Mouse (Mus musculus) stomach, postnatal 0 days (tissue): ENCODE measurements around the gene Tcf7.

Experiments used
- CTCF ChIP-seq: IDR thresholded peaks from 2 replicates; pipeline ENCODE4 v1.5.1; 2016; ENCODE audit warnings: antibody characterized with exemption, low read depth, mild to moderate bottlenecking, moderate library complexity
- EP300 ChIP-seq: optimal IDR thresholded peaks from 2 replicates; pipeline ENCODE3; 2016; ENCODE audit warnings: antibody characterized with exemption

DNA sequence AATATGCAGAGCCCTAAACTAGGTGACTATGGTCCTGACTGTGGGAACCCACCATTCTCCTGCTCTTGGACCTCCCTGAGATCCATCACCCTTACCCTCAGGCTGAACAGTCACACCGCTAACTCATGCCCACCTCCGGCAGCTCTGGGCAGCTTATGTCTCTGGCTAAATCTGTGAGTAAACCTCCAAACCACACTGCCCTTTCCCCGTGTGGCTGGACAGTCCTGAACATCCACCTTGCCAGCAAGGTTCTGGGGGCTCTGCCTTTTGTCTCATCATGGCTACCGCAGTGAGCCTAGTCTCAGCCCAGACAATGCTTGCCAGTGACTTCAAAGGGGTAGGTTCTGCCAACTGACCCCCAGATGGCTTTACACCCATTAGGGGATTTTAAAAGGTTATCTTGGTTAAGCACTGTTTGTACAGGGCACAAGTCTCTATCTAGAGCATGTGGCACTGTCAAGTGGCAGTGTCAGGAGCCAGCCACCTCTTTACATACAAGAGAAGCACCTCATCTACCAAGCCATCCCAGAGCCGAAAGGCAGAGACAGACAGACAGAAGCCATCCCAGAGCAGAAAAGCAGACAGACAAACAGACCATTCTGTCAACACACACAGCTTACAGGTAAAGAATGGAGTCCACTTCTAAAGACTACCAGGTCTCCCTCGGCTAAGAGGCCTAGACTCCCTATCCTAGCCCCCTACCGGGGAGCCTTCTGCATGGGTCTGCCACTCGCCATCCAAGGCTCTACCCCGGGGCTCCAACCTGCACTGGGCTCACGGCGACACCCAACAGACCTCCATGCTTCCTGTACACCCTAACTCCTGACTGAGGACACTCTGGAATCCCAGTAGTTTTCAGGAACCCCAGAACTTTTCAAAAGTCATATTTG lies 2.0 kb downstream of the Tcf7 start:
- TF ChIP-seq CTCF, result no peak
- TF ChIP-seq EP300, result no peak
